Mouse (Mus musculus) embryonic fibroblast, embryonic 13.5 days (primary cell): ENCODE results near the gene Elmo1. TPM values are rescaled to one million over a fixed set of nuclear protein-coding genes. Genes with fewer than 3 reads are reported as not detected.

Experiments used
- H3K27ac ChIP-seq: 2 replicates; pipeline ENCODE4 v1.5.1; 2012; ENCODE audit warnings: low read length, control low read depth, inconsistent platforms; ENCODE audit not compliant: insufficient read depth
- H3K4me1 ChIP-seq: 2 replicates; pipeline ENCODE4 v1.6.1; 2011; ENCODE audit warnings: low read length; ENCODE audit not compliant: control insufficient read depth, insufficient read depth
- H3K4me3 ChIP-seq: 2 replicates; pipeline ENCODE4 v1.5.1; 2011; ENCODE audit warnings: mild to moderate bottlenecking, control low read depth, low read length; ENCODE audit not compliant: insufficient read depth
- CTCF ChIP-seq: IDR thresholded peaks from 2 replicates; pipeline ENCODE4 v1.5.1; 2011; ENCODE audit warnings: mild to moderate bottlenecking, control low read depth, low read length, moderate library complexity, borderline replicate concordance; ENCODE audit not compliant: insufficient read depth
- POLR2A ChIP-seq: IDR thresholded peaks from 2 replicates; pipeline ENCODE4 v1.6.1; 2011; ENCODE audit warnings: low read depth, mild to moderate bottlenecking, control low read depth, low read length, moderate library complexity
- polyA plus RNA-seq: library from polyadenylated mRNA; stranded (reverse); fragments of >200 nt; gene quantifications from 2 replicates; pipeline ENCODE4 v1.2.4, GENCODE M21; 2011; ENCODE audit warnings: low read depth; ENCODE audit not compliant: missing spikeins, insufficient read length

Elmo1 gene
- polyA plus RNA-seq, 1 experiment, result 4.8 TPM

DNA sequence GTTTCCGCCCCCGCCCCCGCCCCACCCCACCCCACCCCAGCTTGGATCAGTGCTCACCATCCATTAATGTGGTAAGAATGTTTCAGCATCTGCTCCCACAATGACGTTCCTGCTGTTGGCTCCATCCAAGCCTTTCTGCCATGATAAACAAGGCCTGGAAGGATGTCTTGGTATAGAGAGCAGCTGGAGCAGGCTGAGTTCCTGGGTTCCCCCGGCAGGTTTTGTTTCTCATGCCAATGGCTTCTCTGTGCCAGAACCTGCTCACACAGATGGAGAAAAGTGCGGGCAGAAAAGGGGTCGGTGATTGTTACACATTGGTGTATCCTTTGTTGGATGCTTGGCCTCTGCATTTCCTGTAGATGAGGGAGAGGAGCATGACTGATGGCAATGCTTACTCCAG, 240.6 kb downstream of the Elmo1 start:
- no peak overlapping the region for H3K4me3 ChIP-seq
- TF ChIP-seq CTCF (no peak), POLR2A (no peak)
- no peak overlapping the region for H3K27ac ChIP-seq
- no peaks in the 10 kb centered on the region for H3K4me1 ChIP-seq

DNA sequence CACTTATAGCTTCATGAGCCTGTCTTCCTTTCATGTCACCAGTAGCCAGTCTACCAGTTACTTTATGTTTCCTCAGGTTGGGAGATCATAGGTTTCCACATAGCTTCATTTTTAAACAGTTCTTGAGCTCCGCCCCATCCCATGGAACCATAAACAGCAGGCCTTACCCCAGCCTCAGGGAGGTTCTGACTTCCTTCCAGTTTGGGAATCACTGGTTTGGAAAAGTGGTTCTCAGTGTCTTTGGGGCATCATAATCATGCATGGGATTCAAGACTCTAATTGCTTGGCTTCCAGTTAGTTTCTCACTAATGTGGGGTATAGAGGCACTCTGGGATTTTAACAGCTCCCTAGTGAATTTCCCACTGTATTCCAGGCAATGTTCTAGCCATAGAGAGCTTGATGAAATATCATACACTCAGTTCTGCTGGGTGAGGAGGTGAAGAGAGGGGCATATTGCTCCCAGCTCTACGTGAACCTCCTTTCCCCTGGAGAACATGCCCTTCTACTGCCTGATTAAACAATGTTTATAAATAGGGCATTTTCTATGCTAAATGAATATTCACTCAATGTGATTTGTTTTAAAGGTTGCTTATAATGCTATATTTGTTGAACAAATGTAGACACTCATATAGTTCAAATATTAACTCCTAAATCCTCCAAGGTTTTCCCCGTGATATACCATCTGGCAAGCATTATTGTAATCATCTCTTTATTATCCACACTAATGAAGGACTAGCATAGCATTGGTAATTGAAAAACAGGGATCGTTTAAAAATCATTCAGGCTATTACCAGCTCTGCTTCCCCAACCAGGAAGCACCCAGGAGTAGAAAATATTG, 244.9 kb downstream of the Elmo1 start:
- Histone ChIP-seq H3K27ac (no peak overlapping the region), H3K4me3 (no peak overlapping the region)
- no peak for TF ChIP-seq POLR2A
- no peak for TF ChIP-seq CTCF

GRCm38 (mm10) chr13:20335889-20336497, 245.6 kb downstream of the Elmo1 start:
- no peak for TF ChIP-seq POLR2A
- TF ChIP-seq CTCF, result no peak

More for the DNA sequence above, 244.9 kb downstream of the Elmo1 start:
- no peaks in the 10 kb centered on the region for H3K4me1 ChIP-seq

GRCm38 (mm10) chr13:20342881-20343280, 252.5 kb downstream of the Elmo1 start:
- no peaks in the 10 kb centered on the region for H3K4me1 ChIP-seq
- H3K27ac ChIP-seq, result no peak overlapping the region
- TF ChIP-seq POLR2A, result no peak
- TF ChIP-seq CTCF, result no peak
- no peak overlapping the region for H3K4me3 ChIP-seq

More at GRCm38 (mm10) chr13:20335889-20336497, 245.6 kb downstream of the Elmo1 start:
- Histone ChIP-seq H3K27ac (no peak overlapping the region), H3K4me3 (no peak overlapping the region), H3K4me1 (no peaks in the 10 kb centered on the region)

DNA sequence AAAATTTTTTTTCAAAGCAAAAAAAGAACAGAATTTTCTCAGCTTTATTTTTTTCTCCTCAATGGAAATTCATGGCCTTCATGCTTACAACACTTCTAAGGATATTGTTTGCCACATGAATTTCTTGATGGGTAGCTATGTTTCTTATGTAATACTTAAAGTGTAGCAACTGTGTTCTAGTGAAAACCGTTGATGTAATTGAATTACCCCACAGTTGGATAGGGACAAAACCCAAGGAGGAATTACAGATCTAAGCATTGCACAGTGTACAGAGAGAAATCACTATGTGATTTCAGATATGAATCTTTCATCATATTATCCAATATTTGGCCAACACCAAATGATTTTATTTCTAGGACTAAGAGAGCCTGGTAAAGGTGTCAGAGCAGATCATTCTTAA, 259.4 kb downstream of the Elmo1 start:
- TF ChIP-seq CTCF, result no peak
- TF ChIP-seq POLR2A, result no peak
- no peaks in the 10 kb centered on the region for H3K4me1 ChIP-seq
- H3K4me3 ChIP-seq, result no peak overlapping the region
- H3K27ac ChIP-seq, result no peak overlapping the region

DNA sequence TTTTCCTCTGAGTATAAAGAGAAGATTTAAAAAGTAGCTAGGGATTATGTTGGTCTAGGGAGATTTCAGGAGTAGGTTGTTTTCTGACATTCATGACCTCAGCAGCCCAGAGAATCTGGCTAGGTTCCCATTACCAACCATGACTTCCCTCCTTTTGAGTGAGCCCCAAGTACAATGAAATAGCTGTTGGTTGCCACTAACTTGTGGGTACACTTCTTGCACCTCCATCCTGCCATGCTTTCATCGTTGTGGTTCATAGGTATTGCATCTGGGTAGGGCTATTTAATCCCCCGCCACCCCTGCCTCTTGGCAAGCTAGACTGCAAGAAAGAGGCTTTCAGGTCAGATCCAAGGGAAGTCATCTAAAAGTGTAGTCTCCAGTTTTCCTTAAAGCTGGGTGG, 262.2 kb downstream of the Elmo1 start:
- TF ChIP-seq CTCF (no peak), POLR2A (no peak)
- H3K4me3 ChIP-seq, result no peak overlapping the region
- H3K27ac ChIP-seq, result no peak overlapping the region
- no peaks in the 10 kb centered on the region for H3K4me1 ChIP-seq

GRCm38 (mm10) chr13:20353862-20354603, 263.6 kb downstream of the Elmo1 start:
- H3K4me1 ChIP-seq, result no peaks in the 10 kb centered on the region

GRCm38 (mm10) chr13:20354604-20354999, 264.2 kb downstream of the Elmo1 start:
- TF ChIP-seq POLR2A (no peak), CTCF (no peak)
- H3K4me3 ChIP-seq, result no peak overlapping the region
- H3K4me1 ChIP-seq, result no peaks in the 10 kb centered on the region
- H3K27ac ChIP-seq, result no peak overlapping the region

More at GRCm38 (mm10) chr13:20353862-20354603, 263.6 kb downstream of the Elmo1 start:
- TF ChIP-seq POLR2A (no peak), CTCF (no peak)
- H3K4me3 ChIP-seq, result no peak overlapping the region
- H3K27ac ChIP-seq, result no peak overlapping the region

GRCm38 (mm10) chr13:20362541-20362940, 272.1 kb downstream of the Elmo1 start:
- Histone ChIP-seq H3K4me3 (no peak overlapping the region), H3K27ac (no peak overlapping the region), H3K4me1 (no peaks in the 10 kb centered on the region)
- TF ChIP-seq CTCF (no peak), POLR2A (no peak)
